Mouse (Mus musculus) cerebellum, postnatal 14 days (tissue): Measurements from ENCODE around the gene 1700012P22Rik.

ENCODE experiments used
- DNase-seq, 2 experiments: peaks; one replicate each; pipeline ENCODE4 v3.0.0; 2021; ENCODE audit warnings: mixed read lengths in 2 of 2

The 1700012P22Rik gene

DNA sequence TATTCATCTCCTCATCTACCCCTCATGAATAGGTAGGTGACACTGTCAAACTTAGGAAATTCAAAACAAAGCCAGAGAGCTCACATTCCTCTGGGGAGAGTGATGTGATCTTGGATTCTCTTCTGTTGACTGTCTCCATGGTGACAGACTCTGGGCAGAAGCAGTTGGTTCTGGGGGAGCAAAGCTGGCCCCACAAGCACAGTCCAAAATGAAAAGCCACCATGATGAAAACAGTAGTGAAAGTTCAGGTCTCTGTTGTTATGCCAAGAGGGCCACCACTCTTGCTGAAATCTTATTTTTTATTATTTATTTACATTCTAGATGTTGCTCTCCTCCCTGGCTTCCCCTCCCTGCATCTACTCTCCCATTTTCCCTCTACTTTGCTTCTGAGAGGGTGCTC is at the start of gene 1700012P22Rik:
Gene 1700012P22Rik (minus strand): TSS at position 101 of the 400 bp plus-strand sequence.
- DNase-seq, result no peak

DNA sequence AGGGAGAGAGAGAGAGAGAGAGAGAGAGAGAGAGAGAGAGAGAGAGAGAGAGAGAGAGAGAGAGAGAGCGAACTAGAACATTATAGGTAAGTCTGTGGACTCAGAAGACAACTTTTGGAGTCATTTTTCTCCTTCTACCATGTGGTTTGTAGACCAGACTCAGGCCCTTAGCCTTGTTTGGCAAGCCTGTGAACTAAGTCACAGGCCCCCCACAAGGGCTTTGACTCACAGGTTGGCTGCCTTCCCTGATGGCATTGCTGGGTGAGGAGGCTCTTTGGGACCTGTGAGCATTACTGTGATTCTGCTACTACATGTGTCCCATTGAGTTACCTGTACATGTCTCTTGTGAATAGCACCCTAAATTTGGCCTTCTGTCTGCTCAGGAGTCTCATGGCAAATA is 29.5 kb upstream of the 1700012P22Rik start:
- no peak for DNase-seq

DNA sequence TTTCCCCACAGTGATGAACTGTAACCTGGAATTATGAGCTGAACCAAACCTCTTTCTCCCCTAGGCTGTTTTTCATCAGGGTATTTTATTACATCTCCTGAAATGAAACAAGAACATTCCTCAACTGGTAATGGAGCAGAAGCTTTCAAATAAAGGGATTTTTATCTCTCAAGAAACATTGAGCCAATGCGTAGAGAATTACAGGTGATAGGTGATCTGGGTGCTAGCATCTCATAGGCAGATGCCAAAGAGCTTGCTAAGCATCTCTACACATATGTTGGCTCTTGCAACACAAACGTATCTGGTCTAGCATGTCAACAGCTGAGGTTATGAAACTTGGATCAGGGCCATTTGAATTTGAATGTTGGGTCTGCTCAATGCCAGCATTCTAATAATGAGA is 26.6 kb upstream of the 1700012P22Rik start:
- no peak for DNase-seq

DNA sequence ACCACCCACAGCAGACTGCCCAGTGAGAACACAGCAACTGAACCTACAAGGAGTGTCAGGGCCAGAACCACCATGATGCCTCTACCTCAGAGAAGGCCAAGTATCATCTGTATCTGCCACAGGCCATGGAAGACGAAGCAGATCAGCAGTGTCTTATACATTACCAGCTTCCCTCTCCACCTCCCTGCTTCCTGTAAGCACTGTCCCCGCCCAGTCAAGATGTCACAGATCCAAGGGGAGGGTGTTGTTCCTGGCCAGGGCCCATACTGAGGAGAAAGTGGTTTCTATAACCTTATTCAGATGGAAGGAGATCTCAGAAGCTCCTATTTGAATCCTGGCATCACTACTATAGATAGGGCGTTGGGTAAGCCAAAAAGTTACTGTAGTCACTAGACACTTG is 25.1 kb upstream of the 1700012P22Rik start, which contains the start of gene Aadacl3:
Gene Aadacl3 (minus strand): TSS at position 101 of the 400 bp plus-strand sequence.
- no peak for DNase-seq

DNA sequence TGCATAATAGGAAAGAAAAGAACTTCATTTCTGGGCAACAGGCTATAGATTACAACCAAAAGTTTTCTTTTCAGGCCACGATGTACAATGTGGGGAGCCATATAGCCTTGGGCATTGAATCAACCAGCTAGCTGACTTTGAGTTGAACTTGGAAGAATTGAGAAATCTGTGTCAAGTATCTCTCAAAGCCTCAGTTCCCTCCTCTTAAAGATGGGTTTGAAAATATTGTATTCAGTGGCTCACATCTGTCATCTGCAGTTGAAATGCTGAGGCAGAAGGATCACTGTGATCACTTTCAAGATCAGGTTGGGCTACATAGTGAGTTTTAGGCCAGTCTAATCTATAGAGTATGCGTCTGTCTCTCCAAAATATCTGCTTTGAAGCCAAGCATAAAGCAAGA is 14.6 kb upstream of the 1700012P22Rik start, which contains the start of gene Gm9944:
Gene Gm9944 (minus strand): TSS at position 101 of the 400 bp plus-strand sequence.
- DNase-seq, result no peak

DNA sequence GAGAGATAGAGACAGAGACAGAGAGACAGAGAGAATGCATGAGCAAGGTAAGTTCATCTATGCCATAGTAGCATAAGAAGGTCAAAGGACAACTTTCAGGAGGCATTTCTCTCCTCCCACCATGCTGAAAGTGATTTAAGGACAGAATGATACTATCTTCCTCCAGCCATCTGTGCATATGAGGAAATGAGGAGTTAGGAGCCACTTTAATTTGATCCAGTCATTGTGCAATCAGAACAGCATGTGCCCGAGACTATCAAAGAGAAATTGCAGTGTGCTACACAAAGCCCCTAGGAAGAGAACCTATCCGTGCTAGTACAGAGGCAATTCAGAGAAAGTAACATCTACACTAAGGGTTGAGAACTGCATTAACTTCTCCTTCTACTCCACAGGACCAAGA is 10.0 kb upstream of the 1700012P22Rik start:
- DNase-seq, result no peak

DNA sequence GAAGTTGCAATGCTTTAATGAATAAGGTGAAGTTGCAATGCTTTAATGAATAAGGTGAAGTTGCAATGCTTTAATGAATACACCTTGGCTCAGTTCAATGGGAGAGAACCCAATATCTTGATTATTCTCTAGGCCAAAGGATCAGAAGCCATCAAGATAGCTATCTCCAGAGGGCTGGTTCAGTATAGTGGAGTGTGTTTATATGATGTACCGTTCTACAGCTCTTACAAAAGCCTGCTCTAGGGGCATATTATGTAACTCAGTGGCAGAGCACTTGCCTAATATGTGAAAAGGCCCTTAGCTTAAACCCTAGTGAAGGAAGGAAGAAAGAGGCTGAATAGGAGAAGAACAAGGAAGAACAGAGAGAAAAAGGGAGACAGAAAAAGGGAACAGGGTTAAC is 3.0 kb upstream of the 1700012P22Rik start:
- DNase-seq, result no peak

DNA sequence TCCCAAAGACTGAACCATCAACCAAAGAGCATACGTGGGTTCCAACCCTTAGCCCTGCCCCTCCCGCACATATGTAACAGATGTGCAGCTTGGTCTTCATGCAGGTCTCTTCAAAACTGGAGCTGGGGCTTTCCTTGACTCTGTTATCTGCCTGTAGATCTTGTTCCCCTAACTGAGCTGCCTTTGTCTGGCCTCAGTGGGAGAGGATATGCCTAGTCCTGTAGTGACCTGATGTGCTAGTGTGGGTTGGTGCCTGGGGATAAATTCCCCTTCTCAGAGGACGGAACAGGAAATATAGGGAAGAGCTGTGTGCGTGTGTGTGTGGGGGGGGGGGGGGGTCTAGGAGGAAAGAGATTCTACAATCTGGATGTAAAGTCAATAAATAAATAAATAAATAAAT is 2.5 kb upstream of the 1700012P22Rik start:
- no peak for DNase-seq

DNA sequence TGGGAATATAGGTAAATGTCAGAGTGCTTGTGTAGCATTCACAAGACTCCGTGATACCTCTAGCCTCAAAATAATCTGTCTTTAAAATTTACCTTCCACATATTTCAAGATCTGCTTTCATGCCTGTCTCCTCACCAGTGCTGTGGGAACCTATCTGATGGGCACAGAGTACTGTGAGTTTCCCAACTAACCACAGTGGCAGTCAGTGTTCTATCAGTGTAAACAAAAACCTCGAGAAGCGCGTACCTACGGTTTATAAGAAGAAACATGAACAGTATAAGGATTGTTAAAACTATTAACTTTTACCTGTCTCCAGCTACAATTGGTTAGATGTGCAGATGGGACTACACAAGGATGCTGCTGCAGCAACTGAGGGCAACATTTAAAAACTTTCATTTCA is 5.4 kb downstream of the 1700012P22Rik start:
- DNase-seq, result no peak

DNA sequence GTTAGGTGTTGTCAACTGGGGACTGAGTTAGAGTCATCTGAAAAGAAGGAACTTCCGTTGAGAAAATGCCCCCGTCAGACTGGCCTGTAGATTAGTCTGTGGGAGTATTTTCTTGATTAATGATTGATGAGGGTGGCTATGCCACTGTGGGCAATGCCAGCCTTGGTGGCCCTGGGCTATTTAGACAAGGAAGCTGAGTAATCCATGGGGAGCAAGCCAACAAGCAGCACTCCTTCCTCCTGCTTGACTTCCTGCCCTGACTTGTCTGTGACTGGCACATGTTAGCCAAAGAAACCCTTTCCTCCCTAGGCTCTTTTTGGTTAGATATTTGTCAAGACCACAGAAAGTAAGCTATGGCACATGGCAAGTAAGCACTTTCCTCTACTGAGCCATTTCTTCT is 7.8 kb downstream of the 1700012P22Rik start:
- no peak for DNase-seq

DNA sequence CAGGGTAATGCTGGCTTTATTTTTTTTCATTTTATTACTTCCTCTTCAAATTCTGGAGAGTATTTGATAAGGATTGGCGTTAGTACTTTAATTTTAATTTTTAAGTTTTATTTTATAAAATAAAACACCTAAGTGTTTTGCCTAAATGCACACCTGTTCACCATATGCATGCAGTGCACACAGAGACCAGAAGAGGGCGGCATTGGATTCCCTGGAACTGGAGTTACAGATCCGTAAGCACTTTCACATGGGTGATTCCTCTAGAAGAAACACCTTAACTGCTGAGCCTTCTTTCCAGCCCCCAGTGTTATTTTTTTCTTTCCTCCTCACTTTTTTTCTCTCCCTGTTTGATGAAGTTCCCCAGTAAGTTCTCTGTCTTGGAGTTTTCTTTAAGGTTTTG is 9.7 kb downstream of the 1700012P22Rik start:
- DNase-seq, result peak; percentile 0 to 9

DNA sequence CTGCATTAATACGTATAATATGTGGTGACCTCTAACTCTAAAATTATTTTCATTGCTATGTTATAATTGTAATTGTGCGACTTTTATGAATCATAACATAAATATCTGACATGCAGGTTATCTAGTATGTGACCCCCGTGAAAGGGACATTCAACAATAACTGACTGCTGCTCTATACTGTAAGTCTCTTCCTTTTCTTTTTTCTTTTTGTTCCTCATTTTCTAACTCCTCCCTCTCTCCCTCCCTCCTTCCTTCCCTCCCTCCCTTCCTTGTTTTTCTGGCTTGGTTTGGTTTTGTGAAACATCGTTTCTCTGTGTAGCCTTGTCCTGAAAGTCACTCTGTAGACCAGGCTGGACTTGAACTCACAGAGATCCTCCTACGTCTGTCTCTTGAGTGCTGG is 14.0 kb downstream of the 1700012P22Rik start:
- no peak for DNase-seq

DNA sequence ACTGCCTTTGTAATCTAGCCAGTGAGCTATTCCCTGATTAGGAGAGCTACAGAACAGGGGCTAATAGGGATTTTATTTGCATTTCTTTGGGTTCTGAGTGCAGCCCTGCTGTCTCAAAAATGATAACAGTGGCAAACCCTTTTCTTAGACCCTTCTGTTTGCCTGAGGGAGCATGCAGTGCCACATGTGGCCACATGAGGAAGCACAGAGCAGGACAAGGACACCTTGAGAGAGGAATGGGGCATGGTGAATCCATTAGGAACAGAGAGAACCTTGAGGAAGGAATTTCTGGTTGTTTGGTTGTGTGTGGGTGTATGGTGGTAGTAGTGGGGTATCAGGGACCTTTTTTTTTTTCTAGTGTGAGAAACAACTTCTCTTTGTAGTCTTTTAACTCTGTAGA is 17.9 kb downstream of the 1700012P22Rik start:
- no peak for DNase-seq

DNA sequence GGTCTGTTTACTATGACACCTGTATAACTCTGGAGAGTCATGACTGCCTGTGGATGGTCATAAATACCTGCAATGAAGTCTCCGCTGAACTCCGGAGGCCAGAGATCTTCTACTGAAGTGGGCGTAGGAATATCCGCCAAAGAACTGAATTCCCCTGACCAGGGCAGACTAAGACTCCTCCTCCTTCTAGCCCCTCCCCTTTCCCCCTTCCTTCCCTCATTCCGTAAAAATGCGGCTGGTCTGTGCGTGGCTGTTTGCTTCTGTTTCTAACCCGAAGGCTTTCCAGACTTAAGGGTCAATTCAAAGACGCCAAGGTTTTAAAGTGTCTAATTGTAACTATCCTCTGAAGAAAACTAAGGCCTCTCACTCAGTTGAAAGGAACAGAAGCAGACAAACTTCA is 30.3 kb downstream of the 1700012P22Rik start, which contains the start of gene Pramef12:
Gene Pramef12 (minus strand): TSS at position 175 of the 400 bp plus-strand sequence.
- no peak for DNase-seq

DNA sequence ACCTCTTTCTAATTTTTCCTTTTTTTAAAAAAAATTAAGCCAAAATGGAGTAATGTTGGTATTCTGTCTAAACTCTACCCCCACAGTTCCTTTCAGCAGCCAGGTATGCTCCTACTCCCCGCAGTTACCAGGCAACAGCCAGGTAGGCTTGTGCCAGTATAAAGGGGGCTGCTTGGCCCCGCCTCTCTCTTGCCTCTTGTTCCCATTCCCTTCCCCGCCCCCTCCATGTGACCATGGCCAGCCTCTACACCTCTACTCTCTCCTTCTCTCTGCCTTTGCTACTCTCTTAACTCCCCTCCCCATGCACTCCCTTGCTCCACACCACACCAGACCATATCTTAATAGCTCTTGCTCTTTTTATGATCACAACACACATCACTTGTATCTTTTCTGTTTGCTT is 32.3 kb downstream of the 1700012P22Rik start:
- no peak for DNase-seq

DNA sequence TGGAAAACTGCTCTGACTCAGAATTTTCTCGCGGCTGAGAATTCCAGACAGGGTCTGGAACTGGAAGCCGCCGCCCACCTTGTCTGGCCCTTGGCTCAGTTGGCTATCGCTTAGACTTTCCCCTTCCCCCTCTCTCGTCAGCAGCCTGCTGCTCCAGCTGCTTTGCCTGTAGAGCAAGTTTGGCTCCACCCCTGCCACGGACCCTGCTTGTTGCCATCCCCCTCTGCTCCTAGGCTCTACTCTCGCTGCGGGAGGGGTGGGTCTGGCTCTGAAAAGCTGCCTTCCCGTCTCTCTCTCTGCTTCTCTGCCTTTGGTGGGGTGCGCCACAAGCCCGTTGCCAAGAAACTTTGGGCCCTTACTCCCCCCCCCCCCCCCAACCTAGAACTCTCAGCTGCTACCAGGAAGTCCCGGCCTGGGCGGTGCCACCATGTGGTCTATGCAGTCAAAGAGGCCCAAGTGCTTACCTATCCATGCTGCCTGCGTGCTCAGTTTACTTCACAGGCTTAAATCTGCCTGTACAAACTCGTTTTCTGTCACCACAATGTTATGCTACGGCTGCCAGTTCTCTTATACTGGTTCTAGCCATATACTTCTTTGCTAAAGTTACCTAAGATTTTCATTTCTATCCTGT is 34.0 kb downstream of the 1700012P22Rik start:
- DNase-seq, result no peak

DNA sequence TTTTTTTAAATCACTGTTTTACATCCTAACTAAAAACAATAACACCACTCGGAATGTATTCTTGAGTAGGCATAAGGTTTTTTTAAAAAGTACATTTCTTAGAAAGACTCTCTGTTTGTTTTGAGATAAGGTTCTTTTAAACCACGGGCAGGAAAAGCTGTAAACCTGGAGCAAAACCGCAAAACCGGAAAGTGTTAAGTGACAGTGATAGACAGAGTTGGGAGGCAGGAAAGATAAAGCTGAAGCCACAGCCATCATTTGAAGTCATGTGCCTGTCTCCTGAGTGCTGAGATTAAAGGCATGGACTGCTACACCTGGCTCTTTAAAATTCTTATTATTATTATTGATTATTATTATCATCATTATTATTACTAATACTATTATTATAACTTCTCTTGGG is 35.9 kb downstream of the 1700012P22Rik start:
- no peak for DNase-seq

DNA sequence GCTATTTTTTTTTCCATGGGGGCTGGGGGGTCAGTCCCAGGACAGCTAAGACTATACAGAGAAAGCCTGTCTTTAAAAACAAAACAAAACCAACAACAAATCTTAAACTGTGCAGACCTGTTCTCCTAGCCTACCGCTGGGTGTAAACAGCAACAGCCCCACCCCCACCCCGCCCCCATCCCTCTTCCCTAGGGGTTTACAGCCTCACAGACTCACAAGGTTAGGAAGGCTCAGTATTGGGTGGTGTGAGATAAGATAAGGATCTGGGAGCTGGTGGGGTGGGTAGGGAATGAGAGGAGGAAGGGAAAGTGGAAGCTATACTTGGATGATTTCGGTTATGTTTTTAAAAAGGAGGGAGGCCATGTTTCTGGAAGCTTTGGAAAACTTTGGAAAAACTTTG is 42.3 kb downstream of the 1700012P22Rik start:
- DNase-seq, result no peak

DNA sequence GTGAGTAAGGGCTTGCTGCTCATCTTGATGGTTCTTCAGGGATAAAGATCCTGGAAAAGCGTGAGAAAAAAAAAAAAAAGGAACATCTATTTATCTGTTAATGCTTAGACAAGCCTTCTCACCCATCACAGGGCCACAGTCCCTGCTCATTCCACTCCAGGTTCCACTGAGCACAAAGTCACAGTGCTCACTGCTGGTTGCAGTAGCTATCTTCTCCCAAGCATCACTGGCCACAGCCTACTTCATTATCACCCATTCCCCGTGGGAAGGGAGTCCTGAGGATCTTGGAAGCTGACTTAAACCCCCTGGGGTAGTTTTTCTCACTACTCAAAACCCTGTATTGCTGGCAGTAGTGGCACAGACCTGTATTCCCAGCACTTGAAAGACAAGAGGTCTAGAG is 60.7 kb downstream of the 1700012P22Rik start, which contains the start of gene Pramef20:
Gene Pramef20 (minus strand): TSS at position 23 of the 400 bp plus-strand sequence.
- no peak for DNase-seq
